Mouse (Mus musculus) intestine, embryonic 14.5 days (tissue): ENCODE measurements around the gene Prpf18. TPM values are rescaled to one million over a fixed set of nuclear protein-coding genes. Genes with fewer than 3 reads are reported as not detected.
"Not testable (repeated sequence)": the region's sequence is repeated elsewhere in the genome, so short reads cannot be mapped to it uniquely, and the experiment has no call there.

Source experiments
- ATAC-seq: fragments of 200-750 bp; cut with Nextera tagmentation; replicated peaks from 2 replicates; pipeline ENCODE4 v1.8.0; 2017; ENCODE audit warnings: low read depth, moderate number of reproducible peaks, moderate TSS enrichment, moderate library complexity; ENCODE audit not compliant: low FRiP score, low TSS enrichment
- DNase-seq: peaks from one replicate; pipeline ENCODE4 v3.0.0-alpha.2; 2018; ENCODE audit warnings: low spot score
- H3K27ac ChIP-seq: fragments of 300-500 bp; sonication (generic); 2 replicates; pipeline ENCODE4 v1.5.1; 2014; ENCODE audit warnings: low read depth, mild to moderate bottlenecking, control low read depth
- H3K27me3 ChIP-seq: fragments of 300-500 bp; sonication (generic); replicated peaks from 2 replicates; pipeline ENCODE4 v1.6.1; 2014; ENCODE audit warnings: low read length, control low read depth; ENCODE audit not compliant: control insufficient read depth, insufficient read depth
- H3K36me3 ChIP-seq: fragments of 300-500 bp; sonication (generic); 2 replicates; pipeline ENCODE4 v1.6.1; 2014; ENCODE audit warnings: low read length, control low read depth; ENCODE audit not compliant: control insufficient read depth, insufficient read depth
- H3K4me1 ChIP-seq: fragments of 300-500 bp; sonication (generic); replicated peaks from 2 replicates; pipeline ENCODE4 v1.6.1; 2014; ENCODE audit warnings: low read length, control low read depth, mixed read lengths; ENCODE audit not compliant: control insufficient read depth, insufficient read depth
- H3K4me2 ChIP-seq: fragments of 300-500 bp; sonication (generic); 2 replicates; pipeline ENCODE4 v1.6.1; 2014; ENCODE audit warnings: low read length
- H3K4me3 ChIP-seq: fragments of 300-500 bp; sonication (generic); 2 replicates; pipeline ENCODE4 v1.5.1; 2014; ENCODE audit warnings: low read depth, low read length, control low read depth, mixed read lengths
- H3K9ac ChIP-seq: fragments of 300-500 bp; sonication (generic); 2 replicates; pipeline ENCODE4 v1.6.1; 2014; ENCODE audit warnings: mild to moderate bottlenecking, low read length
- H3K9me3 ChIP-seq: fragments of 300-500 bp; sonication (generic); 2 replicates; pipeline ENCODE4 v1.6.1; 2016; ENCODE audit warnings: low read length, control low read depth; ENCODE audit not compliant: control insufficient read depth
- WGBS: fragments of 180-500 bp; shearing (Covaris S2); extraction: QIAGEN DNeasy Blood & Tissue Kit; methylation state at CpG from one replicate; pipeline ENCODE4 v1.1.7; 2014; 5-methylcytosine and 5-hydroxymethylcytosine counted together
- polyA plus RNA-seq: library from polyadenylated mRNA; unstranded; fragments of >200 nt; fragmentation: Nextera tagmentation; extraction: Ambion mirVana; gene quantifications from 2 replicates; pipeline ENCODE4 v1.2.1, GENCODE M21; 2014

Gene Prpf18
- polyA plus RNA-seq, 1 experiment from 2014 or later, result 26.7 TPM

- Histone ChIP-seq H3K4me2 (no peak overlapping the region), H3K4me3 (no peak overlapping the region), H3K27me3 (no peaks in the 10 kb centered on the region), H3K4me1 (peaks cover 7% of the 10 kb centered on the region), H3K9ac (no peak overlapping the region), H3K36me3 (peaks cover 27% of the 10 kb centered on the region), H3K27ac (peak overlapping the region; percentile 78), H3K9me3 (no peaks in the 10 kb centered on the region)
- WGBS, result 53% methylated on average over 12 of the region's 12 CpGs
- ATAC-seq (peak; percentile 62), DNase-seq (peak; percentile 60)
These were observed 31.1 kb downstream of the Prpf18 start for GRCm38 (mm10) chr2:4620640-4621401.

GRCm38 (mm10) chr2:4619893-4620593, 31.9 kb downstream of the Prpf18 start:
- Histone ChIP-seq H3K9ac (no peak overlapping the region), H3K4me1 (peaks cover 7% of the 10 kb centered on the region), H3K27ac (peak overlapping the region; percentile 78), H3K36me3 (peaks cover 26% of the 10 kb centered on the region), H3K4me3 (no peak overlapping the region), H3K9me3 (no peaks in the 10 kb centered on the region), H3K4me2 (no peak overlapping the region), H3K27me3 (no peaks in the 10 kb centered on the region)
- ATAC-seq (no peak), DNase-seq (no peak)
- 59% methylated on average over 6 of the region's 6 CpGs for WGBS

- not testable (repeated sequence) for H3K4me2 ChIP-seq
These were observed 32.8 kb downstream of the Prpf18 start for GRCm38 (mm10) chr2:4619126-4619525.

GRCm38 (mm10) chr2:4616995-4617394, 34.9 kb downstream of the Prpf18 start:
- WGBS, result 90% methylated on average over 4 of the region's 4 CpGs
- no peaks in the 10 kb centered on the region for H3K27me3 ChIP-seq

More at GRCm38 (mm10) chr2:4619126-4619525, 32.8 kb downstream of the Prpf18 start:
- H3K27ac ChIP-seq, H3K4me3 ChIP-seq, DNase-seq, H3K27me3 ChIP-seq, H3K9me3 ChIP-seq, ATAC-seq, H3K9ac ChIP-seq, H3K4me1 ChIP-seq: not testable (repeated sequence)
- H3K36me3 ChIP-seq, result peaks cover 20% of the 10 kb centered on the region

GRCm38 (mm10) chr2:4615014-4615546, 36.8 kb downstream of the Prpf18 start:
- ATAC-seq (0 out of 2 replicates have a peak, but pooled peaks have one; percentile 43), DNase-seq (no peak)
- no peaks in the 10 kb centered on the region for H3K9me3 ChIP-seq
- no peak overlapping the region for H3K4me3 ChIP-seq
- peaks cover 4% of the 10 kb centered on the region for H3K4me1 ChIP-seq
- peaks cover 35% of the 10 kb centered on the region for H3K36me3 ChIP-seq
- H3K27me3 ChIP-seq, result no peaks in the 10 kb centered on the region
- no peak overlapping the region for H3K4me2 ChIP-seq
- H3K27ac ChIP-seq, result no peak overlapping the region
- WGBS, result 77% methylated on average over 2 of the region's 2 CpGs
- H3K9ac ChIP-seq, result no peak overlapping the region

More at GRCm38 (mm10) chr2:4616995-4617394, 34.9 kb downstream of the Prpf18 start:
- no peak overlapping the region for H3K27ac ChIP-seq
- no peaks in the 10 kb centered on the region for H3K9me3 ChIP-seq
- no peak overlapping the region for H3K4me3 ChIP-seq
- peaks cover 7% of the 10 kb centered on the region for H3K4me1 ChIP-seq
- H3K9ac ChIP-seq, result no peak overlapping the region
- H3K36me3 ChIP-seq, result peaks cover 19% of the 10 kb centered on the region
- H3K4me2 ChIP-seq, result no peak overlapping the region
- DNase-seq (no peak), ATAC-seq (no peak)

GRCm38 (mm10) chr2:4614276-4614929, 37.5 kb downstream of the Prpf18 start:
- not testable (repeated sequence) for H3K9me3 ChIP-seq, H3K9ac ChIP-seq, H3K4me1 ChIP-seq, H3K4me2 ChIP-seq, H3K4me3 ChIP-seq, DNase-seq, H3K27me3 ChIP-seq, H3K27ac ChIP-seq
- 0 out of 2 replicates have a peak, but pooled peaks have one; percentile 15 for ATAC-seq
- WGBS, result 57% methylated on average over 6 of the region's 6 CpGs
- H3K36me3 ChIP-seq, result peaks cover 42% of the 10 kb centered on the region

- 85% methylated on average over 10 of the region's 10 CpGs for WGBS
- Histone ChIP-seq H3K4me1 (no peaks in the 10 kb centered on the region), H3K9me3 (no peaks in the 10 kb centered on the region), H3K4me2 (no peak overlapping the region), H3K36me3 (peaks cover 69% of the 10 kb centered on the region), H3K27ac (no peak overlapping the region), H3K9ac (no peak overlapping the region), H3K27me3 (no peaks in the 10 kb centered on the region), H3K4me3 (no peak overlapping the region)
- no peak for DNase-seq
- no peak for ATAC-seq
These were observed 40.2 kb downstream of the Prpf18 start for GRCm38 (mm10) chr2:4611704-4612103.

- ATAC-seq (no peak), DNase-seq (no peak)
- no peaks in the 10 kb centered on the region for H3K9me3 ChIP-seq
- no peaks in the 10 kb centered on the region for H3K27me3 ChIP-seq
- whole genome bisulfite sequencing, result 59% methylated on average over 6 of the region's 6 CpGs
- H3K9ac ChIP-seq, result no peak overlapping the region
- H3K4me2 ChIP-seq, result no peak overlapping the region
- H3K27ac ChIP-seq, result no peak overlapping the region
- H3K4me3 ChIP-seq, result no peak overlapping the region
- peaks cover 73% of the 10 kb centered on the region for H3K36me3 ChIP-seq
- H3K4me1 ChIP-seq, result no peaks in the 10 kb centered on the region
These were observed 40.6 kb downstream of the Prpf18 start for GRCm38 (mm10) chr2:4611295-4611694.
